Mouse (Mus musculus) limb, embryonic 14.5 days (tissue): Measurements from ENCODE around the gene Nudt21. TPM values are rescaled to one million over a fixed set of nuclear protein-coding genes. Genes with fewer than 3 reads are reported as not detected.

Source experiments
- ATAC-seq: fragments of 200-750 bp; cut with Nextera tagmentation; 2 replicates; pipeline ENCODE4 v1.8.0; 2017; ENCODE audit warnings: low read depth, moderate number of reproducible peaks, moderate TSS enrichment; ENCODE audit not compliant: low FRiP score
- DNase-seq: peaks from one replicate; pipeline ENCODE4 v3.0.0-alpha.2; 2015; ENCODE audit warnings: low spot score
- H3K27ac ChIP-seq: fragments of 300-500 bp; sonication (generic); replicated peaks from 2 replicates; pipeline ENCODE4 v1.5.1; 2014; ENCODE audit warnings: low read depth, mild to moderate bottlenecking, low read length, moderate library complexity, mixed read lengths
- H3K27me3 ChIP-seq: fragments of 300-500 bp; sonication (generic); 2 replicates; pipeline ENCODE4 v1.6.1; 2014; ENCODE audit warnings: low read length, mixed read lengths; ENCODE audit not compliant: control insufficient read depth, insufficient read depth
- H3K36me3 ChIP-seq: fragments of 300-500 bp; sonication (generic); 2 replicates; pipeline ENCODE4 v1.6.1; 2014; ENCODE audit warnings: mild to moderate bottlenecking, low read length, moderate library complexity, mixed read lengths; ENCODE audit not compliant: control insufficient read depth, insufficient read depth
- H3K4me1 ChIP-seq: fragments of 300-500 bp; sonication (generic); 2 replicates; pipeline ENCODE4 v1.6.1; 2014; ENCODE audit warnings: antibody characterized with exemption, low read length, mixed read lengths; ENCODE audit not compliant: control insufficient read depth, insufficient read depth
- H3K4me2 ChIP-seq: fragments of 300-500 bp; sonication (generic); replicated peaks from 2 replicates; pipeline ENCODE4 v1.6.1; 2014; ENCODE audit warnings: low read depth, mild to moderate bottlenecking, low read length, moderate library complexity; ENCODE audit not compliant: severe bottlenecking
- H3K4me3 ChIP-seq: fragments of 300-500 bp; sonication (generic); replicated peaks from 2 replicates; pipeline ENCODE4 v1.5.1; 2014; ENCODE audit warnings: low read length
- H3K9ac ChIP-seq: fragments of 300-500 bp; sonication (generic); 2 replicates; pipeline ENCODE4 v1.6.1; 2014; ENCODE audit warnings: mild to moderate bottlenecking, low read depth, low read length, moderate library complexity; ENCODE audit not compliant: severe bottlenecking
- H3K9me3 ChIP-seq: fragments of 300-500 bp; sonication (generic); 2 replicates; pipeline ENCODE4 v1.6.1; 2016; ENCODE audit warnings: low read length; ENCODE audit not compliant: control insufficient read depth
- POLR2A ChIP-seq: fragments of 200-500 bp; IDR thresholded peaks from 2 replicates; pipeline ENCODE4 v1.8.0; 2012; ENCODE audit warnings: inconsistent platforms, mild to moderate bottlenecking, moderate library complexity, borderline replicate concordance; ENCODE audit not compliant: insufficient read depth, insufficient read length; ENCODE audit errors: extremely low read depth
- WGBS: fragments of 180-500 bp; shearing (Covaris S2); extraction: QIAGEN DNeasy Blood & Tissue Kit; methylation state at CpG from one replicate; pipeline ENCODE4 v1.1.7; 2014; 5-methylcytosine and 5-hydroxymethylcytosine counted together
- polyA plus RNA-seq, 2 experiments: library from polyadenylated mRNA; depleted of rRNA in 1 of 2; stranded (reverse) in 1 of 2; unstranded in 1 of 2; fragments of >200 nt; fragmentation: Nextera tagmentation in 1 of 2; extraction: Ambion mirVana in 1 of 2; gene quantifications; 2 replicates each; pipeline versions ENCODE4 v1.2.1 to v1.2.3; 2012 to 2014

Nudt21 gene
- polyA plus RNA-seq, 2 experiments, result 79.3 to 118 TPM

DNA sequence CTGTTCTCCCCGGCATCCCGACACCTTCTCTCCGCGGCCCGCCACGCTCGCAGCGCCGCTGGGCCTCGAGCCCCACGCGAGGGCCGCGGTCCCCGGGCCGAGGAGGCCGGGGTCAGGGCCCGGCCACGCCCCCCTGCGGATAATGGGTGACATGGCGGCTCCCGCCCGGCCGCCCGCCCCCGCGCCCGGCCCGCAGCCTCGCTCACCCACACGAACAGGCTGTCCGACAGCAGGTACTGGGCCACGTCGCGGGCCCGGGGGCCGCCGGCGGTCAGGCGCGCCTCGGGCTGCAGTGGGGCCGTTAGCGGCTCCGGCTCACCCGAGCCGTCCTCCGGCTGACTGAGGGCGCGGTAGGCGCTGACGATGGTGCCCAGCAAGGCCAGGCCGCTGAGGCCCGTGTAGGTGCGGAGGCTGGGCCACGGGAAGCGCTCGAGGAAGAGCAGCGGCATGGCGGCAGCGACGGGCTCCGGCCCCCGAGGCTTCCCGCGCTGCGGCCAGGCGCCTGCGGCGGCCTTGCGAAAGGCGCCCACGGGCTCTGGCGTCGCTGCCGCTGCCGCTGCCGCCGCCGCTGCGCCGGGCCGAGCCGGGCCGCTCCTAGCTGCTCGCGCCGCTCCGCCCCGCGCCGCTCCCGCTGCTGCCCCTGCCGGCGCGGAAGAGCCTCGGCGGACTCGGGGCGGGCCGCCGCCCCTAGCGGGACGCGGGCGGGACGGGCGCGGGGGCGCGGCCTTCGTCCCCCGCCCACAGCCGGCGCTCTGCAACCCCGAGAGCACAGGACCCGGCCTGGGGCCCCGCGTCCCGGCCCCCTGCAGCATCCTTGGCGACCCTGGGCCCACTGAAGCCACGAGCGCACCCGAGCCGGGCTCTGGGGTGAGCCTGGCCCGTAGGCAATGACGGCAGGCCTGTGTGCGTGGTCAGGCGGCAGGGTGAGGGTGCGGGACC, 24.5 kb downstream of the Nudt21 start, which contains the start of gene Amfr:
Amfr (minus strand) TSS at position 830 of the 939 bp plus-strand sequence.
- Histone ChIP-seq H3K4me2 (peak within 1 kb of the TSS; percentile 83), H3K27ac (peak within 1 kb of the TSS; percentile 92), H3K9me3 (no peaks in the 10 kb centered on the region), H3K36me3 (no peaks in the 10 kb centered on the region), H3K4me1 (peaks cover 9% of the 10 kb centered on the region), H3K27me3 (no peaks in the 10 kb centered on the region), H3K9ac (peak within 1 kb of the TSS; percentile 96), H3K4me3 (peak within 1 kb of the TSS; percentile 93)
- under 1% methylated on average over 42 of the region's 130 CpGs for WGBS
- no peak for TF ChIP-seq POLR2A
- ATAC-seq (peak; percentile 92), DNase-seq (peak; percentile 77)

DNA sequence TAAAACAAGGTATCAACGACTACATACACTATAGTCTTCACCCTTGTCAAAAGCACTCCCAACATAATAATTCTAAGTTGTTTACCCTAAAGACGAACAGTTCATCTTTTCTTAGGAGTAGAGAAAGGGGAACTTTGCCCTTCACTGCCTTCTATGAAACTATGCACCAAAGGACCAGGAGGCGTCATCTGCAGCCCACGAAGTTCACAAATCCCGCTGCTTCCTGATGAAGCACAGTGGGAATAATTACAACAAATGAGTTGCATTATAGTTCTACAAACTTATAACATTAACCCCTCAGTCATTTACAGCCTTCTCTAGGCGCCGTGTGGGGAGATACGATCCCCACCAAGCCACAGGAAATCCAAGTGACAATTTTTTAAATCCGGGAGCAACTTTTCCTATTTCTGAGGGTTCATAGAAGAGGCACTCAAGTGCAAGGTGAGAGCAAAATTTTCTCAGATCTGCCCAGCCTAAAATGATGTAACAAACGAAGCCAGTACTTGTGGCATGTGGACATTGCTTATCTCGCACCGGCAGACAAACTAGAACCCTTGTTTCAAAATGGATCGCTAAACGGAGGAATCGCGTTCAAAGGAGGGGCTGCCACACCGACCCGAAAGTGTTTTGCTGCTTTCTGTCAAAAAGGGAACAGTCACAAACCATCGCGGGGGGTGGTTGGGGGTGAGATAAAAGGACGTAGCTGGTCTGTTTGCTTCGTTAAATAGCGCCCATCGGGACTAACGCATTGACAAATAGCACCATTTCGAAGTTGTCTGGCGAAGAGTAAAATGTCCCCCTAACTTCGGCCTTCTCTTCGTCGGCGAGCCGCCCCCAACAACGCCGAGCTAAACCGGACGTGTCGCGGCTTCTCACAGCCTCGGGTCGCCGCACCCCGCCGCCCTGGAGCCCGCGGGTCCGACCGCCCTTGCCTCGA, 25.5 kb downstream of the Nudt21 start:
- peak overlapping the region; percentile 96 for H3K9ac ChIP-seq
- DNase-seq (no peak), ATAC-seq (no peak)
- peak overlapping the region; percentile 92 for H3K27ac ChIP-seq
- peaks cover 9% of the 10 kb centered on the region for H3K4me1 ChIP-seq
- no peaks in the 10 kb centered on the region for H3K27me3 ChIP-seq
- no peak for TF ChIP-seq POLR2A
- H3K36me3 ChIP-seq, result 0 out of 2 replicates have a peak, but pooled peaks cover 3% of the 10 kb centered on the region
- H3K4me3 ChIP-seq, result peak overlapping the region; percentile 93
- H3K4me2 ChIP-seq, result peak overlapping the region; percentile 83
- 4% methylated on average over 48 of the region's 48 CpGs for WGBS
- no peaks in the 10 kb centered on the region for H3K9me3 ChIP-seq

DNA sequence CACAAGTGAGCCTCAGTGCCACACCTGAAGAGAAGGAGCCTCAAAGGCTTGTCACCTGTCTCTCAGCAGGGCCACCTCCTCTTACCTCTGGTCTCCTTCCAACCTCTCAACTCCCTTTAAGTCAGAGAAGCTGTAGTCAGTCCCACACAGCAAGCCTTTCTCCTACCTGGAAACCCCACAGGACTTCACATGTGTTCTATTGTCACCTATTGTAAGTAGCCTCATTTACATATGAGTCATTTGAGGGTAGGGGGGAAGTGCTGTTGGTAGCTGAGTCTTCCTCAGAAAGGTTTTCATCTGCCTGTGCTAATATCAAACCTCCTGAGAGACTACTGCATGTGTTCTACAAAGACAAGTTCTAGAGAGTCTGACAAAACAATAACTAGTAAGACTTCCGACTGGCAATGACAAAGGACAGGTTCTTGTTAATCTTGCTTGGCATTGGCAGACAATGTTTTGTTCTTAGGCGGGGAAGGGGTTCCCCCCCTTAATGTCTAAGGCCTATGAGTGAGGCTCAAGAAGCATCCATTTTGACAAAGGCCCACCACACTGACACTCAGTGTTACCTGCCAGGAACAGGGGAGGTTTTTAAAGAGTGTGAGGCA, 26.6 kb downstream of the Nudt21 start:
- no peak for ATAC-seq
- Histone ChIP-seq H3K9ac (no peak overlapping the region), H3K4me2 (peak overlapping the region; percentile 83; the same call in 1 of the 2 replicates), H3K9me3 (no peaks in the 10 kb centered on the region), H3K27ac (no peak overlapping the region), H3K4me1 (peaks cover 9% of the 10 kb centered on the region), H3K4me3 (no peak overlapping the region), H3K36me3 (0 out of 2 replicates have a peak, but pooled peaks cover 3% of the 10 kb centered on the region), H3K27me3 (no peaks in the 10 kb centered on the region)
- DNase-seq, result no peak
- 77% methylated on average over 2 of the region's 2 CpGs for WGBS
- no peak for TF ChIP-seq POLR2A

DNA sequence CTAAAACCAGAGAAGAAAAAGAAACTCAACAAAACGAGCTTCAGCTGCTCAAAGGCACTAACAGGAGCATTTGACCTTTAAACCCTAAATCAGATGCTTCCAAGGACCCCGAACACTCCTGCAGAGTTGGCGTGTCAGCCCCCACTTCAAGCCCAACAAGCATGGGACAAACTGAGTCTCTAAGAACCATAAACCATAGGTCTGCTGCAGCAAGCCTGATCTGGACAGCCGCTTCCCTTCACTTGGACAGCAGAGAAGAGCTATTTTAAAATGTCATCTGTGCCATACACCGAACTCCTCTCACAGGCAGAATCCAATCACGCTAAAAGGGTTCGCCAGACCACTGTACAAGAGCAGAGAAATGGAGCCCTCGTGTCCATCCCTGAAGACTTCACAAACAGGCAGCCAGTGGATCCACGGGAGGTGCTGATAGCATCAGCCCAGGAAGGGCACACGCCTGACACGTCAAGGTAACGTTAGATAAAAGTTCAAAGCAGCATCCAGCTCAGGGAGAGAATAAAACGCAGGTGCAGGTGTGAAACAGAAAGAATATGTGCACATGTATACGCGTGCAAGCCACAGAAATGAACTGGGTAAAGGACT, 27.5 kb downstream of the Nudt21 start:
- peaks cover 9% of the 10 kb centered on the region for H3K4me1 ChIP-seq
- no peak overlapping the region for H3K4me3 ChIP-seq
- no peak for DNase-seq
- H3K4me2 ChIP-seq, result no peak overlapping the region
- no peaks in the 10 kb centered on the region for H3K9me3 ChIP-seq
- no peaks in the 10 kb centered on the region for H3K27me3 ChIP-seq
- no peak overlapping the region for H3K9ac ChIP-seq
- no peak overlapping the region for H3K27ac ChIP-seq
- no peak for TF ChIP-seq POLR2A
- peaks cover 8% of the 10 kb centered on the region; the same call in 1 of the 2 replicates for H3K36me3 ChIP-seq
- WGBS, result 62% methylated on average over 15 of the region's 15 CpGs
- no peak for ATAC-seq
